Mouse (Mus musculus): ENCODE measurements around the gene Gm8126. TPM values are rescaled to one million over a fixed set of nuclear protein-coding genes. Genes with fewer than 3 reads are reported as not detected.
"Not testable (repeated sequence)": the region's sequence is repeated elsewhere in the genome, so short reads cannot be mapped to it uniquely, and the experiment has no call there.

Gm8126 gene
- polyA plus RNA-seq (2014; fragmentation: Nextera tagmentation; extraction: Ambion mirVana): not detected in 2 replicates

- H3K27me3 ChIP-seq (ENCODE audit: control insufficient read depth, insufficient read depth, low read length); DNase-seq (ENCODE audit: low spot score); H3K4me1 ChIP-seq (ENCODE audit: control insufficient read depth, insufficient read depth, low read length); H3K36me3 ChIP-seq (ENCODE audit: control insufficient read depth, insufficient read depth, low read length); H3K9me3 ChIP-seq (ENCODE audit: control insufficient read depth, low read length); H3K27ac ChIP-seq (replicated peaks; ENCODE audit: low read depth, low read length); H3K4me2 ChIP-seq (ENCODE audit: low read depth, severe bottlenecking); H3K9ac ChIP-seq (ENCODE audit: low read length); H3K4me3 ChIP-seq (ENCODE audit: low read depth, low read length); ATAC-seq (ENCODE audit: insufficient number of reproducible peaks, low FRiP score, low TSS enrichment, low read depth): not testable (repeated sequence)
- 92% methylated on average over 2 of the region's 4 CpGs for WGBS
These were observed at the start of gene Gm8126 for GRCm38 (mm10) chr14:43258349-43258748. Gene Gm8126, plus strand, starts transcription at chr14:43258649.

- ATAC-seq (ENCODE audit: insufficient number of reproducible peaks, low FRiP score, low TSS enrichment, low read depth); H3K9ac ChIP-seq (ENCODE audit: low read length); H3K27ac ChIP-seq (replicated peaks; ENCODE audit: low read depth, low read length); H3K4me1 ChIP-seq (ENCODE audit: control insufficient read depth, insufficient read depth, low read length); H3K4me2 ChIP-seq (ENCODE audit: low read depth, severe bottlenecking); H3K27me3 ChIP-seq (ENCODE audit: control insufficient read depth, insufficient read depth, low read length); H3K4me3 ChIP-seq (ENCODE audit: low read depth, low read length); H3K9me3 ChIP-seq (ENCODE audit: control insufficient read depth, low read length); H3K36me3 ChIP-seq (ENCODE audit: control insufficient read depth, insufficient read depth, low read length); DNase-seq (ENCODE audit: low spot score): not testable (repeated sequence)
- 88% methylated on average over 2 of the region's 4 CpGs for WGBS
These were observed 23.2 kb upstream of the Gm8126 start, which contains the start of gene Gm8122 for GRCm38 (mm10) chr14:43235204-43235603. Gene Gm8122, minus strand, starts transcription at chr14:43235304.

- H3K4me2 ChIP-seq (ENCODE audit: low read depth, severe bottlenecking); H3K27ac ChIP-seq (replicated peaks; ENCODE audit: low read depth, low read length); H3K9ac ChIP-seq (ENCODE audit: low read length); H3K9me3 ChIP-seq (ENCODE audit: control insufficient read depth, low read length); DNase-seq (ENCODE audit: low spot score); H3K36me3 ChIP-seq (ENCODE audit: control insufficient read depth, insufficient read depth, low read length); ATAC-seq (ENCODE audit: insufficient number of reproducible peaks, low FRiP score, low TSS enrichment, low read depth); H3K27me3 ChIP-seq (ENCODE audit: control insufficient read depth, insufficient read depth, low read length); H3K4me1 ChIP-seq (ENCODE audit: control insufficient read depth, insufficient read depth, low read length); H3K4me3 ChIP-seq (ENCODE audit: low read depth, low read length): not testable (repeated sequence)
These were observed 20.7 kb upstream of the Gm8126 start for GRCm38 (mm10) chr14:43237769-43238168.

- not testable (repeated sequence) for H3K9me3 ChIP-seq (ENCODE audit: control insufficient read depth, low read length); H3K4me2 ChIP-seq (ENCODE audit: low read depth, severe bottlenecking); H3K27me3 ChIP-seq (ENCODE audit: control insufficient read depth, insufficient read depth, low read length); H3K4me3 ChIP-seq (ENCODE audit: low read depth, low read length); H3K4me1 ChIP-seq (ENCODE audit: control insufficient read depth, insufficient read depth, low read length); H3K9ac ChIP-seq (ENCODE audit: low read length); H3K36me3 ChIP-seq (ENCODE audit: control insufficient read depth, insufficient read depth, low read length); DNase-seq (ENCODE audit: low spot score); H3K27ac ChIP-seq (replicated peaks; ENCODE audit: low read depth, low read length); ATAC-seq (ENCODE audit: insufficient number of reproducible peaks, low FRiP score, low TSS enrichment, low read depth)
- WGBS: 14% methylated on average over 10 of the region's 12 CpGs
These were observed 8.8 kb upstream of the Gm8126 start for GRCm38 (mm10) chr14:43249611-43250170.

GRCm38 (mm10) chr14:43250549-43251253, 7.7 kb upstream of the Gm8126 start:
- not testable (repeated sequence) for H3K27ac ChIP-seq (replicated peaks; ENCODE audit: low read depth, low read length); ATAC-seq (ENCODE audit: insufficient number of reproducible peaks, low FRiP score, low TSS enrichment, low read depth)
- 25% methylated on average over 5 of the region's 6 CpGs for WGBS

GRCm38 (mm10) chr14:43256511-43256910, 1.9 kb upstream of the Gm8126 start:
- not testable (repeated sequence) for H3K36me3 ChIP-seq (ENCODE audit: control insufficient read depth, insufficient read depth, low read length); H3K27me3 ChIP-seq (ENCODE audit: control insufficient read depth, insufficient read depth, low read length); H3K9me3 ChIP-seq (ENCODE audit: control insufficient read depth, low read length); H3K4me3 ChIP-seq (ENCODE audit: low read depth, low read length); H3K9ac ChIP-seq (ENCODE audit: low read length); DNase-seq (ENCODE audit: low spot score); H3K4me1 ChIP-seq (ENCODE audit: control insufficient read depth, insufficient read depth, low read length); H3K27ac ChIP-seq (replicated peaks; ENCODE audit: low read depth, low read length); H3K4me2 ChIP-seq (ENCODE audit: low read depth, severe bottlenecking); ATAC-seq (ENCODE audit: insufficient number of reproducible peaks, low FRiP score, low TSS enrichment, low read depth)
- 82% methylated on average over 1 of the region's 1 CpGs for WGBS

More at GRCm38 (mm10) chr14:43250549-43251253, 7.7 kb upstream of the Gm8126 start:
- not testable (repeated sequence) for H3K4me3 ChIP-seq (ENCODE audit: low read depth, low read length); H3K4me1 ChIP-seq (ENCODE audit: control insufficient read depth, insufficient read depth, low read length); H3K9ac ChIP-seq (ENCODE audit: low read length); H3K9me3 ChIP-seq (ENCODE audit: control insufficient read depth, low read length); H3K27me3 ChIP-seq (ENCODE audit: control insufficient read depth, insufficient read depth, low read length); H3K4me2 ChIP-seq (ENCODE audit: low read depth, severe bottlenecking); DNase-seq (ENCODE audit: low spot score); H3K36me3 ChIP-seq (ENCODE audit: control insufficient read depth, insufficient read depth, low read length)

GRCm38 (mm10) chr14:43263421-43263820, 5.0 kb downstream of the Gm8126 start:
- not testable (repeated sequence) for H3K4me1 ChIP-seq (ENCODE audit: control insufficient read depth, insufficient read depth, low read length); H3K4me3 ChIP-seq (ENCODE audit: low read depth, low read length); H3K27me3 ChIP-seq (ENCODE audit: control insufficient read depth, insufficient read depth, low read length); H3K4me2 ChIP-seq (ENCODE audit: low read depth, severe bottlenecking); H3K9ac ChIP-seq (ENCODE audit: low read length); H3K9me3 ChIP-seq (ENCODE audit: control insufficient read depth, low read length); DNase-seq (ENCODE audit: low spot score); H3K36me3 ChIP-seq (ENCODE audit: control insufficient read depth, insufficient read depth, low read length); H3K27ac ChIP-seq (replicated peaks; ENCODE audit: low read depth, low read length); ATAC-seq (ENCODE audit: insufficient number of reproducible peaks, low FRiP score, low TSS enrichment, low read depth)
- 85% methylated on average over 3 of the region's 3 CpGs for WGBS

GRCm38 (mm10) chr14:43268521-43269084, 10.2 kb downstream of the Gm8126 start:
- H3K9ac ChIP-seq (ENCODE audit: low read length); ATAC-seq (ENCODE audit: insufficient number of reproducible peaks, low FRiP score, low TSS enrichment, low read depth); H3K4me2 ChIP-seq (ENCODE audit: low read depth, severe bottlenecking); H3K4me3 ChIP-seq (ENCODE audit: low read depth, low read length); H3K9me3 ChIP-seq (ENCODE audit: control insufficient read depth, low read length); H3K4me1 ChIP-seq (ENCODE audit: control insufficient read depth, insufficient read depth, low read length); H3K36me3 ChIP-seq (ENCODE audit: control insufficient read depth, insufficient read depth, low read length); H3K27ac ChIP-seq (replicated peaks; ENCODE audit: low read depth, low read length); DNase-seq (ENCODE audit: low spot score); H3K27me3 ChIP-seq (ENCODE audit: control insufficient read depth, insufficient read depth, low read length): not testable (repeated sequence)
- WGBS: 51% methylated on average over 2 of the region's 2 CpGs
